Mouse (Mus musculus): ENCODE measurements around the gene Plscr2. TPM values are rescaled to one million over a fixed set of nuclear protein-coding genes. Genes with fewer than 3 reads are reported as not detected.

The Plscr2 gene
- polyA plus RNA-seq, 1 experiment from 2014 or later: 1.3 TPM

DNA sequence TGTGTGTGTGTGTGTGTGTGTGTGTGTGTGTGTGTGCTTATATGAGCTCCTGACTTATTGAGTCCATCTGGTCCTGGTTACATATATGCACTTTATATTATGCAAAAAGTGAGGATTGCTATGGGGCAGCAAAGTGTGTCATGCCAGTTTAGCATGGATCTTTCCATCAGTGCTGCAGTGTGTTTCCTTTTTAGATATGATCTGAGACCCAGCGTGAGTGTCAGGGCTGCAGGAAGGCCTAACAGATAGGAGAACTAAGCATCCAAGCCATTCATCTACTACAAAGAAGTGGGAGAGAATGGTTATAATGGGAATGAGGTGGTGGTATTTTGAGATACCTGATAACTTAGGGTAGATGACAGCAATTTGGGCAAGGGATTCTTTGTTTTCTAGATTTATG is 4.6 kb downstream of the Plscr2 start:
- ATAC-seq: no peak
- WGBS: 82% methylated on average over 1 of the region's 1 CpGs

DNA sequence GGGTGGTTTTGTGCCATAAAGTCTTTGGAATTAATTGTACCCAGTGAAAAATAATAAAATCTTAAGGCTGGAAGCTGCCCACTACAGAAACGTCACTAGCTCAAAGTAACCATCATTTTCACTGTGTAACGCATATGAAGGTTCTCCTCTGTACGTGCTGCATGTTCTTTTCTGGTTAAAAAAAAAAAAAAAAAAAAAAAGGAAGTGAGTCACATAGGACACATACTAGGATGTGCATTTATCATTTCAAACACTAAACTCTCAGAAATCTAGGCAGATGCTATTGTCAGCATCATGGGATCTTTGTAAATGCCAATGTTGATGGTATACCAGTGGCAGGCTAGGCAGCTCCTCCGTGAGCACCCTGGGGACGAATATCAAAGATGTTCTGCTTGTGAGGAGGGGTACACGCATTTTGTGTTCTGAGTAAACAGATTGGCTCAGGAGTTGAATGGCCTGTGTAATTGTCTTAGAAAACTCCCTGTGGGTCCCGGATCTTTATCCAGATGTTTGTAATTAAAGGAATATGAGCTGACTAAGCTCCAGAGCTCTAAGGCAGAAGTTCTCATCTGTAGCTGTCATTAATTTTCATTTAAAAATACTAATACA is 7.3 kb downstream of the Plscr2 start:
- H3K9ac ChIP-seq: no peak overlapping the region
- no peaks in the 10 kb centered on the region for H3K4me1 ChIP-seq (replicated peaks)
- no peaks in the 10 kb centered on the region for H3K27me3 ChIP-seq (replicated peaks)
- H3K36me3 ChIP-seq: no peaks in the 10 kb centered on the region
- H3K9me3 ChIP-seq: no peaks in the 10 kb centered on the region
- 59% methylated on average over 7 of the region's 7 CpGs for WGBS
- H3K4me2 ChIP-seq (replicated peaks): no peak overlapping the region
- no peak overlapping the region for H3K27ac ChIP-seq
- ATAC-seq: no peak
- H3K4me3 ChIP-seq (replicated peaks): no peak overlapping the region

More for the DNA sequence above, 4.6 kb downstream of the Plscr2 start:
- no peaks in the 10 kb centered on the region for H3K27me3 ChIP-seq (replicated peaks)
- no peak overlapping the region for H3K9ac ChIP-seq
- 0 out of 2 replicates have a peak, but pooled peaks cover 5% of the 10 kb centered on the region for H3K4me1 ChIP-seq (replicated peaks)
- H3K4me3 ChIP-seq (replicated peaks): no peak overlapping the region
- no peak overlapping the region for H3K27ac ChIP-seq
- H3K4me2 ChIP-seq (replicated peaks): no peak overlapping the region
- no peaks in the 10 kb centered on the region for H3K36me3 ChIP-seq
- H3K9me3 ChIP-seq: no peaks in the 10 kb centered on the region

DNA sequence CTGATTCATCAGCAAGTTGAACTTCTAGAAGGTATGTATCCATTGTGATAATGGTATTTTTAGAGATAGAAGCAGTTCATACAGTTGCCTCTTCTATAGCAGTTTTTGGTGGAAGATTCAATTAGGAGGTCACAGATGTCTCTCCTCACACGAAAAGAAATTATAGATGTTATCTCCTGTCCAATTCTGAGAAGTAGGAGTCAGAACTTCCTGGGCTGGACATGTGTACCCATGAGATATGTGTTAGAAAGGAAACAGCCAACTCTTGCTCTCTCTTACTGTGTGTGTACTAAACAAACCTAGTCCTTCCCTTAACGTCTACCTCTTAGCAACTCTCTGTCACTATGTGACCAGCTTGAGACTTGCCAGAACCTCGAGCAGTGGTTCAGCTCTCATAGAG is 14.3 kb downstream of the Plscr2 start:
- no peak overlapping the region for H3K27ac ChIP-seq
- no peak for ATAC-seq
- H3K9ac ChIP-seq: no peak overlapping the region
- no peaks in the 10 kb centered on the region for H3K9me3 ChIP-seq
- H3K4me1 ChIP-seq (replicated peaks): no peaks in the 10 kb centered on the region
- no peaks in the 10 kb centered on the region for H3K27me3 ChIP-seq (replicated peaks)
- no peak overlapping the region for H3K4me3 ChIP-seq (replicated peaks)
- no peak overlapping the region for H3K4me2 ChIP-seq (replicated peaks)
- WGBS: 59% methylated on average over 3 of the region's 3 CpGs
- H3K36me3 ChIP-seq: no peaks in the 10 kb centered on the region

DNA sequence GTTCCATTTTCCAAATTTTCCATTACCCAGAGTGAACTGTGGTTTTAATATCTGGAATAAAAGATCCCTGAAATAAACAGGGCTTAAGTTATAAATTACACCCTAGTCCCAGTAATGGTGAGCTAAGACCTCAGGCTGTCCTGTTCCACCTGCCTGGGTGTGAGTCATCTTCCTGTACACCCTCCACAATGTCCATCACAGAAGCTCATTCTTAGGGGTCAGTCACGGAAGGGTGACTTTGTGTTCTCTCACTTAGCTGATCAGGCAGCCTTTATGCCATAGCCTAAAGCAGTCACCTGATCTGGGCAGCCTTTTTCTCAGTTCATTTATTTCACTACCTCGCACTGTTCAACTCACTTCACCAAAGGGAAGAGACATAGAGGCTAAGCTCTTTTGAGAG is 16.8 kb downstream of the Plscr2 start:
- Histone ChIP-seq H3K4me1 (replicated peaks) (no peaks in the 10 kb centered on the region), H3K4me3 (replicated peaks) (no peak overlapping the region), H3K27ac (no peak overlapping the region), H3K4me2 (replicated peaks) (no peak overlapping the region), H3K9ac (no peak overlapping the region), H3K36me3 (no peaks in the 10 kb centered on the region), H3K9me3 (no peaks in the 10 kb centered on the region), H3K27me3 (replicated peaks) (no peaks in the 10 kb centered on the region)
- 80% methylated on average over 2 of the region's 2 CpGs for WGBS
- no peak for ATAC-seq

DNA sequence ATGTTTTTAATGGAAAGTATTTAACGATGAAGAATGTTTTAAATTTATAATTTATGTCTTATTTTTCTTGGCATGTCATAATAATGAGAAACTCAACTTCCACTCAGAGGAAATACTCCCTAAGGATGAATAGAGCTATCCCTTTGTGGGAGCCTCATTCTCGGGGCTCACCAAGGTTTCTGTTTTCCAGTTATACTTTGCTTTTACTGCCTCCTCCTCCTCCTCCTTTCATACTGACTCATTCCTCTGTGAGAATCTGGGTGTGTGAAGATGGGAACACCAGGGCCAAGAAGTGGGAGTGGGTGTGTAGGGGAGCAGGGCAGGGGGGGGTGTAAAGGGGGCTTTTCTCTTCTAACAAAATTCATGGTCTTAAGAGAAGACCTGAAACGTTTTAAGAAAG is 17.5 kb downstream of the Plscr2 start:
- 59% methylated on average over 3 of the region's 3 CpGs for WGBS
- no peak overlapping the region for H3K4me3 ChIP-seq (replicated peaks)
- H3K27ac ChIP-seq: no peak overlapping the region
- no peaks in the 10 kb centered on the region for H3K27me3 ChIP-seq (replicated peaks)
- no peak for ATAC-seq
- H3K4me1 ChIP-seq (replicated peaks): no peaks in the 10 kb centered on the region
- H3K4me2 ChIP-seq (replicated peaks): no peak overlapping the region
- H3K36me3 ChIP-seq: no peaks in the 10 kb centered on the region
- no peak overlapping the region for H3K9ac ChIP-seq
- H3K9me3 ChIP-seq: no peaks in the 10 kb centered on the region

DNA sequence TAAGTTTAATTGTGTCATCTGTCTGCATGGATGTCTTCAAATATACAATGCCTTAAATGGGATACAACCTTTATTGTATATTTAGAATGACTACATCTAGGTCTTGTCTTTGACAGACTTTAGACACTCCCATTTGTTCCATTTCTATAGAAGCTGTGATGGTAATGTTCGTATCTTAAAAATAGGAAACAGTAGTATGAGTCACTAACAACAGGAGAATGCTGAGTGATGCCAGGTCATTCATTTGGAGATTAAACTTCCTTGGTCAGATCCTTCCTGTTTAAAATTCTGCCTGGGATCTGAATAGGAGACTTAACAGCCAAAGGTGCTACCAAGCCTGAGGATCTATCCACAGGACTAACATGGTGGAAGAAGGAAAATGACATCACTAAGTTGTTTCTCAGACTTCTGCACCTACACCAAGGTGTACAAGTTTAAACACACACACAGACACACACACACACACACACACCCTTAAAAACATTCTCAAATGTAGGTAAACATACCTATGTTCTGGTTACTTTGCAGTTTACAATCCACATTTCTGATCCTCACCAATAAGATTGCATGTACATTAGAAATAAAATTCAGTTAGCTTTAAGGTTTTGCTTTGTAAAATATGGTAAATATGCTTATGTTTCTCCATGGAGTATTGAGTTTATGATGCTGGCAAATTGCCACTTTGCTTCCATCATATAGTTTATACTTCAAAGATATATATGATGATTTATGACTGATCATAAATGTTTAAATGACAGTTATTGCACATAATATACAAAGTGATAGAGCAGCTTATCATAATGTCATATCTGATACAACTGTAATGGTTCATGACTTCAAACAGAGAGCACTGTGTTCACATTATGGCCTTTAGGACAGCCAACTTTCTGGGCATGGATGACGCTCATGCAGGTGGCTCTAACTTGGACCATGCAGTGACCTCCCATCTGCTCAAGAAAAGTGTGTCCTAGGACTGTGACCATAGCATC is 18.5 kb downstream of the Plscr2 start:
- no peaks in the 10 kb centered on the region for H3K36me3 ChIP-seq
- 73% methylated on average over 2 of the region's 2 CpGs for WGBS
- no peaks in the 10 kb centered on the region for H3K4me1 ChIP-seq (replicated peaks)
- no peaks in the 10 kb centered on the region for H3K9me3 ChIP-seq
- H3K27ac ChIP-seq: no peak overlapping the region
- H3K4me3 ChIP-seq (replicated peaks): no peak overlapping the region
- H3K9ac ChIP-seq: no peak overlapping the region
- ATAC-seq: peak; percentile 94
- H3K27me3 ChIP-seq (replicated peaks): no peaks in the 10 kb centered on the region
- no peak overlapping the region for H3K4me2 ChIP-seq (replicated peaks)

DNA sequence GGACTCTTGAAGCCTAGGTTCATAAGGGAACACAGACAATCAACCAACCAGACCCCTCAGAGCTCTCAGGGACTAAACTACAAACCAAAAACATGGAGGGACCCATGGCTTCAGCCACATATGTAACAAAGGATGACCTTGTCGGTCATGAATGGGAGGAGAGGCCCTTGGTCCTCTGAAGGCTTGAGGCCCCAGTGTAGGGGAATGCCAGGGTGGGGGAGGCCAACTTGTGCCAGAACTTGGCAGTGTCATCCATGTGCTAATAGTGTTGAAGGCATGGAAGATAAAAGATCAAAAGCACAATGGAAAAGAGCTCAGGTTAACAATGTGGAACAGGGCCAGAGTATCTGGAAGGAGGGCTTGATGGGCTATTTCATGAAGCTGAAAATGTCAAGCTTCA is 22.9 kb downstream of the Plscr2 start:
- no peak for ATAC-seq
- no peaks in the 10 kb centered on the region for H3K4me1 ChIP-seq (replicated peaks)
- no peak overlapping the region for H3K4me2 ChIP-seq (replicated peaks)
- H3K4me3 ChIP-seq (replicated peaks): no peak overlapping the region
- H3K27ac ChIP-seq: no peak overlapping the region
- 85% methylated on average over 1 of the region's 1 CpGs for WGBS
- no peaks in the 10 kb centered on the region for H3K36me3 ChIP-seq
- H3K27me3 ChIP-seq (replicated peaks): no peaks in the 10 kb centered on the region
- no peak overlapping the region for H3K9ac ChIP-seq
- no peaks in the 10 kb centered on the region for H3K9me3 ChIP-seq

DNA sequence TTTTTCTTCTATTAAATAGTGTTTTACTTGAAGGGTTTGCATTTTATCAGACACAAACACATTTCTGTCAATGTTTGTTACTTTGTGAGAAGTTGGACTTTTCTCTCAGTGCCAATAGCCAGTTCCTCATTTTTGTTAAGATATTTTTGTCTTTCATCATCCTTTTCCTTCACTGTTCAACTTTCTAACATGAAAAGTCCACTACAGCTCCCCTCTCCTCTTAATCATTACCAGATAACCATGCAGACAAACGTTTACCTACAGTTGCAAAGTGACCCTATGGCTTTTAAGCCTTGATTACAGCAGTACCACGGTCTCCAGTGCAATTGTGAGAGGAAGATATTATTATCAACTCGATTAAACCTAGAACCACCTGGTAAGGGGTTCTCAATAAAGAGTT is 25.8 kb downstream of the Plscr2 start:
- H3K27ac ChIP-seq: no peak overlapping the region
- WGBS: 54% methylated on average over 3 of the region's 3 CpGs
- H3K36me3 ChIP-seq: no peaks in the 10 kb centered on the region
- no peak overlapping the region for H3K4me3 ChIP-seq (replicated peaks)
- no peaks in the 10 kb centered on the region for H3K9me3 ChIP-seq
- no peaks in the 10 kb centered on the region for H3K4me1 ChIP-seq (replicated peaks)
- H3K4me2 ChIP-seq (replicated peaks): no peak overlapping the region
- no peak for ATAC-seq
- no peak overlapping the region for H3K9ac ChIP-seq
- no peaks in the 10 kb centered on the region for H3K27me3 ChIP-seq (replicated peaks)

DNA sequence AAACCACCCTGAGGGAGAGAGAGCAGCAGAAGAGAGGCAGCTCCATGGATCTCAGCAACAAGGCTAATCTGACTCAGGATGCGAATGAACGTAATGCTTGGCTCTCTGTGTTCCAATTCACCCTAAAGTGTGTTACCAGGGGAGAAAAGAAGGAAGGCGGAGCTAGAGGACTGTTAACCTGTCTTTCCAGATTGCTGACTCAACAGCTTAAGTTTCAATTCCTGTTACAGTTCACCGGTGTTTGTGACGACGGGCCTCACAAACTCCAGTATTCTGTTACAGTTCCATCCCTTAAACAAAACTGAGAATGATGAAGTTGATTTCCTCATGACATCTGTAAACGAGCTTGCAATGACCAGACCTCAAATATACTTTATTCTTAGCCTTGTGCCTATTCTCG is 29.7 kb downstream of the Plscr2 start:
- H3K9me3 ChIP-seq: no peaks in the 10 kb centered on the region
- H3K27ac ChIP-seq: no peak overlapping the region
- H3K4me3 ChIP-seq (replicated peaks): no peak overlapping the region
- H3K4me2 ChIP-seq (replicated peaks): no peak overlapping the region
- H3K27me3 ChIP-seq (replicated peaks): no peaks in the 10 kb centered on the region
- ATAC-seq: peak; percentile 42; the same call in 1 of the 2 replicates
- H3K36me3 ChIP-seq: no peaks in the 10 kb centered on the region
- H3K9ac ChIP-seq: no peak overlapping the region
- WGBS: 69% methylated on average over 8 of the region's 8 CpGs
- H3K4me1 ChIP-seq (replicated peaks): no peaks in the 10 kb centered on the region

DNA sequence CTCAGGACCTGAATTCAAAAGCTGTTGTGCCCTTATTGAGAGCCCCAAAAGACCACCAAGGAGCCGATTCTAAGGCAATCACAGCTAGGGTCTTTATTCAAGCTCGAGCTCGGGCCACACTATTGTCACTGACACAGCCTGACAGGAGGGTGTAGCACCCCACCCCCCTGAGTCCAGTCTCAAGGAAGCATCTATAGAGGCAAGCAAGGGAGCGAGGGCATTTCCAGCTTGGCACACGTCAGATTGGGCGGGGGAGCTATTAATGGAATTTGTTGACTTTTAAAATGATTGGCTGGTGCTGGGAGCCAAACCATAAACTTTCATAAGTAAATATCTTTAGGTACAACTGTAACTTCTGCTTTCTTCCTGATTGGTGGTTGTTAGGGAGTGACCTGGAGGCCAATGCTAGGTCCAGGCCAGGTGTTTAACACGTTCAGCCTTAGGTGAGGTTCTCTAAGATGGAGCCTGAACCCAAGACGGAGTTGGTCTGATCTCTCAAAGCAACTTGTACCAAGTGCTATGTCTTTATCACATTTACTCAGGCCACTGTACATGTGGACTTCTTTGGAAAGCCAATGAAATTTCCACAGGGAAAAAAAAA is 30.3 kb downstream of the Plscr2 start:
- Histone ChIP-seq H3K9ac (no peak overlapping the region), H3K9me3 (no peaks in the 10 kb centered on the region), H3K27ac (no peak overlapping the region), H3K4me1 (replicated peaks) (no peaks in the 10 kb centered on the region), H3K36me3 (no peaks in the 10 kb centered on the region), H3K4me3 (replicated peaks) (no peak overlapping the region), H3K27me3 (replicated peaks) (no peaks in the 10 kb centered on the region), H3K4me2 (replicated peaks) (no peak overlapping the region)
- WGBS: 78% methylated on average over 8 of the region's 8 CpGs
- ATAC-seq: peak; percentile 75

DNA sequence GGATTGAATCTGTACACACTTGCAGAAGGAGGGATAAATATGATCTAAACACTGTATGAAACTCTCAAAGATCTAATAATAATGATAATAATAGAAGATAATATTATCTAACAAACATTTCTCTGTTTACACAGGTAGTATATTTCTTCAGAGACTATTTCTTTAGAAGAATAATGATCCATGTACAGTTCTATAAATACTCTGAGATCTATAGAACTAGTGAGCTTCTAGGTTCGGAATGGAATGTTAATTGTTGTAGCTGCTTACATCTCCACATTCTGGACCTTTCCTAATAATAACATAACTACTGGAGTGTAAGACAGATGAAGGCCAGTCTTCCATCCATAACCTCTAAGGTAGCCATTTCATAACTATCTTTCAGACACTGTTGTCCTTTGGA is 33.7 kb downstream of the Plscr2 start, which contains the start of gene 1700057G04Rik:
TSS of gene 1700057G04Rik (plus strand) at position 301 of the 400 bp plus-strand sequence.
- no peak within 1 kb of the TSS for H3K4me2 ChIP-seq (replicated peaks)
- no peaks in the 10 kb centered on the region for H3K9me3 ChIP-seq
- H3K4me3 ChIP-seq (replicated peaks): no peak within 1 kb of the TSS
- no peak within 1 kb of the TSS for H3K27ac ChIP-seq
- no peak for ATAC-seq
- H3K27me3 ChIP-seq (replicated peaks): no peaks in the 10 kb centered on the region
- H3K4me1 ChIP-seq (replicated peaks): no peaks in the 10 kb centered on the region
- no peaks in the 10 kb centered on the region for H3K36me3 ChIP-seq
- 48% methylated on average over 1 of the region's 1 CpGs for WGBS
- H3K9ac ChIP-seq: no peak within 1 kb of the TSS

DNA sequence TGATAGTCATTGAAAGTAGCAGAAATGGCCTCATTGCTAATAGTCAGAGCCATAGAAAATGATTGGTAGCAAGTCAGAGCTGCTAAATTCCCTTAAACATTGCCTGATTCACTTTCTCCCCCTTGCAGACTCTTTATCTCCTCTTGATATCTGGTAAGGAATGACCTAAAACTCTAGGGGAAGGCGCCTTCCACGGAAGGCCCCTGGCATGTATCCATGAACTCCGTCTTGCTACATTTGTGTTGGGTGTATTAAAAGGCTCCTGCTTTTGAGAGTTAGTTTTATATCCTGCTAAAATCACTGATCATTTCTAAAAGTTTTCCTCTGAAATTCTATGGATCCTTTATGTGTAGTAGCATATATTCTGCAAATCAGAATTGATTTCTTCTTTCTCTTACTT is 41.4 kb downstream of the Plscr2 start:
- Histone ChIP-seq H3K4me2 (replicated peaks) (no peak overlapping the region), H3K27ac (no peak overlapping the region), H3K36me3 (no peaks in the 10 kb centered on the region), H3K4me1 (replicated peaks) (no peaks in the 10 kb centered on the region), H3K9me3 (no peaks in the 10 kb centered on the region), H3K4me3 (replicated peaks) (no peak overlapping the region), H3K9ac (no peak overlapping the region), H3K27me3 (replicated peaks) (no peaks in the 10 kb centered on the region)
- ATAC-seq: no peak
- 79% methylated on average over 3 of the region's 3 CpGs for WGBS
